Mouse (Mus musculus): Measurements from ENCODE around the gene 4931428F04Rik. TPM values are rescaled to one million over a fixed set of nuclear protein-coding genes. Genes with fewer than 3 reads are reported as not detected.

The 4931428F04Rik gene
- polyA plus RNA-seq, 1 experiment from 2014 or later = 17.9 TPM

DNA sequence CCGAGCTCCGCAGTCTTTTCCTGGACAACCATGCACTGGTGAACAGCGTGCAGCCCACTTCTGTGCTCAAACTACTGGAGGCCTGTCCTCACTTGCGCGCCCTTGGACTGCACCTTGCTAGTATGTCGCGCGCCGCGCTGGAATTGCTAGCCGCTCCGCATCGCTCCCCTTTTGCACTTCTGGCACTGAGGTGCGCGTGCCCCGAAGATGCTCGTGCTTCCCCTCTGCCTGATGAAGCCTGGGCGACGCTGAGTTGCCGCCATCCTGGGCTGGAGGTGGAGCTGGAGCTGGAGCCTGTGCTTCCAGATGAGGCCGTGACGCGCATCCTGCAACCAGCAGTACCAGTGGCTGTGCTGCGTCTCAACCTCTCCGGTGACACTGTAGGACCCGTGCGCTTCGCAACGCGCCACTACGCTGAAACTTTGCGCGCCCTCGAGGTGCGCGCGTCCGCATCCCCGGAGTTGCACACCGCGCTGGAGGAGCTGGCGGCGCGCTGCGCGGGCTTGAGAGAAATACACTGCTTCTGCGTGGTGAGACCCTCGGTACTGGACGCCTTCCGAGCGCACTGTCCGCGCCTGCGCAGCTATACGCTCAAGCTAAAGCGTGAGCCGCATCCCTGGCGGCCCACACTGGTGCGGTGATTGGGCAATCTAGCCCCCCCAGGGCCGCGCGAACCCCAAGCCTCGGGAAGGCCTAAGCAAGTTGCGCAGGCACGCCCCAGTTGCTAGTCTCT is 21.2 kb downstream of the 4931428F04Rik start:
- DNase-seq (ENCODE audit: low spot score) (peak; percentile 82), ATAC-seq (ENCODE audit: insufficient number of reproducible peaks, low FRiP score, low TSS enrichment, low read depth) (peak; percentile 66)
- peaks cover 81% of the 10 kb centered on the region for H3K27me3 ChIP-seq (ENCODE audit: control insufficient read depth, insufficient read depth, low read length)
- H3K9me3 ChIP-seq (ENCODE audit: control insufficient read depth, low read length) = peaks cover 3% of the 10 kb centered on the region; the same call in 1 of the 2 replicates
- no peak overlapping the region for H3K27ac ChIP-seq (replicated peaks; ENCODE audit: low read depth, low read length)
- H3K4me3 ChIP-seq (ENCODE audit: low read depth, low read length) = peak overlapping the region; percentile 32
- WGBS = under 1% methylated on average over 65 of the region's 65 CpGs
- peak overlapping the region; percentile 9; the same call in 1 of the 2 replicates for H3K9ac ChIP-seq (ENCODE audit: low read length)
- peak overlapping the region; percentile 65 for H3K4me2 ChIP-seq (ENCODE audit: low read depth, severe bottlenecking)
- peaks cover 24% of the 10 kb centered on the region for H3K4me1 ChIP-seq (ENCODE audit: control insufficient read depth, insufficient read depth, low read length)
- no peaks in the 10 kb centered on the region; the same call in 1 of the 2 replicates for H3K36me3 ChIP-seq (ENCODE audit: control insufficient read depth, insufficient read depth, low read length)

DNA sequence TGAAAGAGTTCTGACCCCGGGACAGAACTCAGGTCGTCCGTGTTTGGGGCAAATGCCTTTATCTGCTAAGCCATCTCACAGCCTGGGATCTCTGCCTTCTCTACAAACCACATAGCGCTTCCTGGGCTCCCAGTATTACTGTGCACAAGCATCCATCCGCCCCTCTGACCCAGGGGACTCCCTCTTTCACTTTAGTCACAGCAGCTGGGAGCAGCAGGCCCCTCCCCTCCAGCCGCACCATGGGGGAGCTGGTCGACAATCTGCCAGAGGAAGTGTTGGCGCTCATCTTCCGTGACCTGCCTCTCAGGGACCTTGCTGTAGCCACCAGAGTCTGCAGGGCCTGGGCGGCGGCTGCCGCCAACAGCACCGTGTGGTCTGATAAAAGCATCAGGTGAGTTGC is 22.9 kb downstream of the 4931428F04Rik start:
- Histone ChIP-seq H3K27me3 (ENCODE audit: control insufficient read depth, insufficient read depth, low read length) (peaks cover 71% of the 10 kb centered on the region), H3K9me3 (ENCODE audit: control insufficient read depth, low read length) (peaks cover 3% of the 10 kb centered on the region; the same call in 1 of the 2 replicates), H3K4me2 (ENCODE audit: low read depth, severe bottlenecking) (peak overlapping the region; percentile 7; the same call in 1 of the 2 replicates), H3K4me1 (ENCODE audit: control insufficient read depth, insufficient read depth, low read length) (peaks cover 24% of the 10 kb centered on the region), H3K27ac (replicated peaks; ENCODE audit: low read depth, low read length) (no peak overlapping the region), H3K36me3 (ENCODE audit: control insufficient read depth, insufficient read depth, low read length) (no peaks in the 10 kb centered on the region; the same call in 1 of the 2 replicates), H3K9ac (ENCODE audit: low read length) (no peak overlapping the region), H3K4me3 (ENCODE audit: low read depth, low read length) (no peak overlapping the region)
- DNase-seq (ENCODE audit: low spot score) = no peak
- ATAC-seq (ENCODE audit: insufficient number of reproducible peaks, low FRiP score, low TSS enrichment, low read depth) = no peak
- 13% methylated on average over 13 of the region's 13 CpGs for WGBS

DNA sequence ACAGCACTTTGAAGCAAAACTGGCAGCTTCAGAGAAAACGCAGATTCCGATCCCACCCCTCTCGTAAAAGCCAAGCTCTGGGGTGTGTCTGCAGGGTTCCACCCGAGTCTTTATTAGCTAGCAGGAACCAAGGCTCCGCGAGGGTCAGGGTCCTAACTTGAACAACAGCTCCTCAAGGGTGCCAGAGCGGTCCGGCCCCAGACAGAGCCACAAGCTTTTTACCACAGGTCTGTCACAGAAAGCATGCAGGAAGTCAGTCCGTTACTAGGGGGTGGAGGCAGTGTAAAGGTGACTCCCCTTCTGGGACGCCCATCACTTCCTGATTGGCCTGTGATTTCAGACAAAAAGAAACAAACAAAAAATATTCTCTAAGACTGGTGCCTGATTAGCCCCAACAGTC is 24.5 kb downstream of the 4931428F04Rik start:
- no peak for DNase-seq (ENCODE audit: low spot score)
- peaks cover 20% of the 10 kb centered on the region for H3K4me1 ChIP-seq (ENCODE audit: control insufficient read depth, insufficient read depth, low read length)
- H3K4me2 ChIP-seq (ENCODE audit: low read depth, severe bottlenecking) = peak overlapping the region; percentile 81
- no peaks in the 10 kb centered on the region; the same call in 1 of the 2 replicates for H3K36me3 ChIP-seq (ENCODE audit: control insufficient read depth, insufficient read depth, low read length)
- no peak overlapping the region for H3K9ac ChIP-seq (ENCODE audit: low read length)
- H3K9me3 ChIP-seq (ENCODE audit: control insufficient read depth, low read length) = peaks cover 3% of the 10 kb centered on the region; the same call in 1 of the 2 replicates
- WGBS = 10% methylated on average over 10 of the region's 10 CpGs
- no peak for ATAC-seq (ENCODE audit: insufficient number of reproducible peaks, low FRiP score, low TSS enrichment, low read depth)
- no peak overlapping the region for H3K27ac ChIP-seq (replicated peaks; ENCODE audit: low read depth, low read length)
- peak overlapping the region; percentile 63 for H3K4me3 ChIP-seq (ENCODE audit: low read depth, low read length)
- H3K27me3 ChIP-seq (ENCODE audit: control insufficient read depth, insufficient read depth, low read length) = peaks cover 62% of the 10 kb centered on the region

DNA sequence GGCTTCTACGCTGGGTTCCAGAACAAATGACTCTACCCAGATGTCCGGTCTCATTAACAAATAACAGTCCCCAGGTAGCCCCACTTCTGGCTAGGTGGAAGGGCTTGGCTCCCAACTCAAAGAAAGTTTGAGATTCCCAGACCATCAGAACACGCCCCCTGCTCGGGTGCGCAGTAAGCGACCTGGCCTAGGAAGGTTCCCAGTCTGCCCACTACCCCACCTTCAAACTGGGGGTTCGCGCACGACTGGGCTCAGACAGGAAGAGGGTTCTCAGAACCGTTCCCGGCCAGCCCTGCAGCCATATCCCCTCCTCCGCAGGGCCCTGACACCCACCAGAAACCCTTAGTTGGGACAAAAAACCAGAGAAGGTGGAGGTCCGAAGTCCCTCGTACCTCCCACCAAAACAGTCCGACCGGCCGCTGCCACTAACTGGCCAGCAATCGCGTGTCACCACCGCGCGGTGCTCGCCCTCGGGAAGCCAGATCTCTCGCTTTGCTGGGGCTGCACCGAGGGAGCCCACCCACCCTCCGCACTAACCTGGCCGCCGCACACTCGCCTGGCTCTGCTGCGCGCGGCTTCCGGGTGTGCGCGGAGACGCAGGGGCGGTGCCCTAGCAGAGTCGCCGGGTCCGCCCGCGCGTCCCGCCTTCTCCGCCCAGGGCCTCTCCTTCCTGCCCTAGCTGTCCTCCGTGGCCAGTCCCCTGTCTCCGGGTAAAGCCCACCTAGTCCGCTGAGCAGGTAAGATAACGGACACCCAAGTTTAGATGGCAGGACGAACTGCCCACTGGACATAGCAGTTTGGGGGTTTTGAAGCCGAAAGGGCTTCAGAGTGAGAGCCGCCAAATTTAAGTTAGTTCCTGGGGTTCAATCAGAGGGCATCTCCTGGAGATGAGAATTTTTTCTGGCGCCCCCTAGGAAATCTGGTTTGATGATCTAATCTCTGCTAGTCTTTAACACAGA is 25.4 kb downstream of the 4931428F04Rik start, which contains the start of the genes Tradd and Fbxl8:
Tradd (minus strand) TSS at position 586 of the 959 bp plus-strand sequence.
Fbxl8 (plus strand) TSS at position 625 of the 959 bp plus-strand sequence.
- peaks cover 20% of the 10 kb centered on the region for H3K4me1 ChIP-seq (ENCODE audit: control insufficient read depth, insufficient read depth, low read length)
- H3K27me3 ChIP-seq (ENCODE audit: control insufficient read depth, insufficient read depth, low read length) = peaks cover 62% of the 10 kb centered on the region
- 1% methylated on average over 54 of the region's 54 CpGs for WGBS
- peaks cover 3% of the 10 kb centered on the region; the same call in 1 of the 2 replicates for H3K9me3 ChIP-seq (ENCODE audit: control insufficient read depth, low read length)
- H3K4me3 ChIP-seq (ENCODE audit: low read depth, low read length) = peak within 1 kb of the TSS; percentile 63
- DNase-seq (ENCODE audit: low spot score) (peak; percentile 71), ATAC-seq (ENCODE audit: insufficient number of reproducible peaks, low FRiP score, low TSS enrichment, low read depth) (no peak)
- H3K4me2 ChIP-seq (ENCODE audit: low read depth, severe bottlenecking) = peak within 1 kb of the TSS; percentile 81
- no peaks in the 10 kb centered on the region; the same call in 1 of the 2 replicates for H3K36me3 ChIP-seq (ENCODE audit: control insufficient read depth, insufficient read depth, low read length)
- peak within 1 kb of the TSS; percentile 58 for H3K9ac ChIP-seq (ENCODE audit: low read length)
- no peak within 1 kb of the TSS for H3K27ac ChIP-seq (replicated peaks; ENCODE audit: low read depth, low read length)

DNA sequence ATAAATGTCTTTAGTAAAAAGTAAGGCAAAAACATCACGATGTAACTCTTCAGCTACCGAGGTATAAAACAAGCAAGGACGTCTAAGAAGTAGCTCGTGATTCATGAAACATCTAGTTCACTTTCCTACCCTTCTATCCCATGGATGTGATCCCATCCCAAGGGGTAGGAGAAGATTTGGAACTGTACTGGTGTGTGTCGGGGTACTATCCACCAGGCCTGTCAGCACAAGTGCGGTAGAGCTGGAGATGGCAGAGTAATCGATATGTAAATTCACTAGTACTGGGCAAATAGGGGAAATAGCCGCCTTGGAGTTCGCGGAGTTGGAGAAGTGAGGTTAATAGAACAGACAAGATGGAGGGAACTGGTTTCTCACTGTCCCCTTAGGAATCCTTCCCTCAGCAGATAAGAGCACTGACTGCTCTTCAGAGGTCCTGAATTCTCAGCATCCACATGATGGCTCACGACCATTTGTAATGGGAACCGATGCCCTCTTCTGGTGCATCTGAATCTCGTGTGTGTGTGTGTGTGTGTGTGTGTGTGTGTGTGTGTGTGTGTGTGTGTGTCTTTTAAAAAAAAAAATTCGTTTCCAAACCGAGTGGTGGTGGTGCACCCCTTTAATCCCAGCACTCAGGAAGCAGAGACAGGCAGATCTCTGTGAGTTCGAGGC is 26.3 kb downstream of the 4931428F04Rik start:
- H3K9me3 ChIP-seq (ENCODE audit: control insufficient read depth, low read length) = peaks cover 3% of the 10 kb centered on the region; the same call in 1 of the 2 replicates
- peaks cover 18% of the 10 kb centered on the region for H3K4me1 ChIP-seq (ENCODE audit: control insufficient read depth, insufficient read depth, low read length)
- ATAC-seq (ENCODE audit: insufficient number of reproducible peaks, low FRiP score, low TSS enrichment, low read depth) (no peak), DNase-seq (ENCODE audit: low spot score) (no peak)
- no peaks in the 10 kb centered on the region; the same call in 1 of the 2 replicates for H3K36me3 ChIP-seq (ENCODE audit: control insufficient read depth, insufficient read depth, low read length)
- H3K27me3 ChIP-seq (ENCODE audit: control insufficient read depth, insufficient read depth, low read length) = peaks cover 62% of the 10 kb centered on the region
- H3K27ac ChIP-seq (replicated peaks; ENCODE audit: low read depth, low read length) = no peak overlapping the region
- no peak overlapping the region; the same call in 1 of the 2 replicates for H3K4me2 ChIP-seq (ENCODE audit: low read depth, severe bottlenecking)
- H3K4me3 ChIP-seq (ENCODE audit: low read depth, low read length) = no peak overlapping the region
- H3K9ac ChIP-seq (ENCODE audit: low read length) = no peak overlapping the region
- 44% methylated on average over 16 of the region's 16 CpGs for WGBS

DNA sequence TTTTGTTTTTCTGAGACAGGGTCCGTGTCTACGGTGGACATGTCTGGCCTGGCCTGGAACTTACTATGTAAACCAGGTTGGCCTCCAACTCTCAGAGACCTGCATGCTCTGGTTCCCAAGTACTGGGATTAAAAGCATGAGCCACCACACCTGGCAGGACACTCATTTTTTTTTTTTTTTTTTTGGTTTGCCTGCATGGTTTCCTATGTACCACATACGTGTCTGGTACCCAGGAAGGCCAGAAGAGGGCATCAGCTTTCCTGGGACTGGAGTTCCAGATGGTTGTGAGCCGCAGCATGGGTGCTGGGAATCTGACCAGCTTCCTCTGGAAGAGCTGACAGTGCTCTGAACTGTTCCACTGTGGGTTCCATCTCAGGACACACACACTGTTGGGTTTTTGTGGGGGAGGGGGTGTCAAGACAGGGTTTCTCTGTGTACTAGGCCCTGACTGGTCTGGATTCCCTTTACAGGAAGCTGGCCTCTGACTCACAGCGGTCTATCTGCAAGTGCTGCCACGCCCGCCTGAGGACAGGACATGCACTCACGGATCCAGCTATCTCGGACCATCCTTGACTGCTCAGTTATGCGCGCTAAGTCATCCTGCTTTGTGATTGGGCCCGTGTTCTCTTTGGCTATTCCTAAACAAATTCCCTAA is 28.2 kb downstream of the 4931428F04Rik start:
- Histone ChIP-seq H3K4me3 (ENCODE audit: low read depth, low read length) (no peak overlapping the region), H3K9me3 (ENCODE audit: control insufficient read depth, low read length) (peaks cover 3% of the 10 kb centered on the region; the same call in 1 of the 2 replicates), H3K4me2 (ENCODE audit: low read depth, severe bottlenecking) (no peak overlapping the region), H3K9ac (ENCODE audit: low read length) (no peak overlapping the region), H3K36me3 (ENCODE audit: control insufficient read depth, insufficient read depth, low read length) (no peaks in the 10 kb centered on the region), H3K27ac (replicated peaks; ENCODE audit: low read depth, low read length) (no peak overlapping the region), H3K27me3 (ENCODE audit: control insufficient read depth, insufficient read depth, low read length) (peaks cover 55% of the 10 kb centered on the region), H3K4me1 (ENCODE audit: control insufficient read depth, insufficient read depth, low read length) (peaks cover 13% of the 10 kb centered on the region; the same call in 1 of the 2 replicates)
- WGBS = 85% methylated on average over 12 of the region's 12 CpGs
- no peak for DNase-seq (ENCODE audit: low spot score)
- ATAC-seq (ENCODE audit: insufficient number of reproducible peaks, low FRiP score, low TSS enrichment, low read depth) = no peak

DNA sequence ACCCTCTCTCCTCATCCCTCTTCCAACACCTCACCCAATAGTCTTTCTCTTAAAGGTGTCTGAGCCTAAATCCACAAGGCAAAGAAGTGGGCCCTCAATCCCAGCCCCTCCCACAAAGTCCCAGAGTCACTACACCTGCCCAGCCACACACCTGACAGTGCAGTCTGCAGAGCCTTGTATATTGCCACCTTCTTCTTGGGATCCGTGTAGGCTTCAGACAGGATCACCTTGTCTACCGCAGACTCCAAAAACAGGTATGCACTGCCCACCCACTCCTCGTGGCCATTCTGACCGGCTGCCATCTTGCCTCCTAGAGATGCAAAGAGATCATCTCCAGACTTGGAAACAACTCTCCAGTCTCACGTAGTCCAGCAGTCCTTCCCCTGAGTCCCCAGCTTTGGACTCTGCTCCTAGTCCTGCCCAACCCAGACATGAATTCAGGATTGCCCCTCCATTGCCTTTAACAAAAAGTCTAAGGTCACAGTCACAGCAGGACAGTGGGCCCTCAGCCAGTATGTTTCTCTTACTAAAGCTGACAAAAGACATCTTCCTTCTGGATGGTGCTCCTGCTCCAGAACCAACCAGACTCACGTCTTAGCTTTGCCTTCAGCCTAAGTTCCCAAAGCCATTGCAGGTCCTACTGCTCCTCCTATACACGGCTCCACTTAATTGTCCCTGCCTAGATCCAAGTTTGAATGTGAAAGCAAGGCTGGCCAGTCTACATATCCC is 29.1 kb downstream of the 4931428F04Rik start:
- ATAC-seq (ENCODE audit: insufficient number of reproducible peaks, low FRiP score, low TSS enrichment, low read depth) (no peak), DNase-seq (ENCODE audit: low spot score) (no peak)
- H3K9me3 ChIP-seq (ENCODE audit: control insufficient read depth, low read length) = no peaks in the 10 kb centered on the region
- H3K9ac ChIP-seq (ENCODE audit: low read length) = no peak overlapping the region
- H3K36me3 ChIP-seq (ENCODE audit: control insufficient read depth, insufficient read depth, low read length) = no peaks in the 10 kb centered on the region
- peaks cover 13% of the 10 kb centered on the region; the same call in 1 of the 2 replicates for H3K4me1 ChIP-seq (ENCODE audit: control insufficient read depth, insufficient read depth, low read length)
- no peak overlapping the region for H3K4me2 ChIP-seq (ENCODE audit: low read depth, severe bottlenecking)
- no peak overlapping the region for H3K4me3 ChIP-seq (ENCODE audit: low read depth, low read length)
- no peak overlapping the region for H3K27ac ChIP-seq (replicated peaks; ENCODE audit: low read depth, low read length)
- WGBS = 60% methylated on average over 7 of the region's 7 CpGs
- H3K27me3 ChIP-seq (ENCODE audit: control insufficient read depth, insufficient read depth, low read length) = peaks cover 57% of the 10 kb centered on the region

All from limb, embryonic 11.5 days (tissue).